Mouse (Mus musculus): ENCODE data around the gene Krt15. TPM values are rescaled to one million over a fixed set of nuclear protein-coding genes. Genes with fewer than 3 reads are reported as not detected.

Krt15 gene
- total RNA-seq, 1 experiment from 2014 or later, result not detected

- no peak for ATAC-seq (replicated peaks in 1 of 2; ENCODE audit: insufficient read depth in 1 of 2, low FRiP score in 2 of 2, low TSS enrichment in 1 of 2, low read depth in 1 of 2, poor library complexity in 2 of 2, severe bottlenecking in 2 of 2)
Observed at GRCm38 (mm10) chr11:100139391-100139790, 3.7 kb upstream of the Krt15 start.

DNA sequence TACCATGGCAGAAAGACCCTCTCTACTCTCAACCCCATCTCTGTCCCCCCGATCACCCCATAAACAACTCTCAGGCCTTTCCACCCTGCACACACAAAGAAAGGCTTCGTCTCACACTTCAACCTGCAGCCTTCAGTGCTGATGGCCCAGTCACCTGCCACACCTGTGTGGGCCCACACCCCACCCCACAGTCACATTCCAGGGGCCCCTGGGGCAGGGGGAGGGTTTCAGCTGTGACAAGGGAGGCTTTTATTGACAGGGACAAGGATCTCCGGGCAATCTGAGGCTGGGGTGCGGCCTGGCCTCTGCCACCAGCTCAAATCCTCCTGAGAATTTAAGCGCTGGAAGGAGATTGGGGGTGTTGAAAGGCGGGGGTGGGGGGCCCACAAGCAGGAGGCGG lies 3.1 kb upstream of the Krt15 start:
- no peak for ATAC-seq (replicated peaks in 1 of 2; ENCODE audit: insufficient read depth in 1 of 2, low FRiP score in 2 of 2, low TSS enrichment in 1 of 2, low read depth in 1 of 2, poor library complexity in 2 of 2, severe bottlenecking in 2 of 2)

DNA sequence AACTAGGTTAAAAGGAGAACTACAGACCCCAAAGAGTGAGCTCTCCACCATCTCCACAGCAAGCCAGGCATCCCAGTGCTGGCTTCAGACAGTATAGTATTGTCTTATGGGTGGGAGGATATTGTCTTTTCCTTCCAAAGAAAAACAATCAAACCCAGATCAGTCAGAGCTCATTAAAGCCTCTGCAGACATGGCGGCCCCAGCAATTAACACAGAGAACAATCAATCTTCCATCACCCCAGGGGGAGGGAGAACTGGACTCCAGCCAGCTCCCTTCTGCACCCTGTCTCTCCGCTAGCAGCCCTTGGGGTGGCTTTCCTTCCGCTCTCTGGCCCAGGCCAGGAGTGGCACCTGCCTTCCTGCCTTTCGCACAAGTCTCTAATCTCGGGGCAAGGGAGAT lies 2.0 kb upstream of the Krt15 start:
- no peak for ATAC-seq (replicated peaks in 1 of 2; ENCODE audit: insufficient read depth in 1 of 2, low FRiP score in 2 of 2, low TSS enrichment in 1 of 2, low read depth in 1 of 2, poor library complexity in 2 of 2, severe bottlenecking in 2 of 2)

DNA sequence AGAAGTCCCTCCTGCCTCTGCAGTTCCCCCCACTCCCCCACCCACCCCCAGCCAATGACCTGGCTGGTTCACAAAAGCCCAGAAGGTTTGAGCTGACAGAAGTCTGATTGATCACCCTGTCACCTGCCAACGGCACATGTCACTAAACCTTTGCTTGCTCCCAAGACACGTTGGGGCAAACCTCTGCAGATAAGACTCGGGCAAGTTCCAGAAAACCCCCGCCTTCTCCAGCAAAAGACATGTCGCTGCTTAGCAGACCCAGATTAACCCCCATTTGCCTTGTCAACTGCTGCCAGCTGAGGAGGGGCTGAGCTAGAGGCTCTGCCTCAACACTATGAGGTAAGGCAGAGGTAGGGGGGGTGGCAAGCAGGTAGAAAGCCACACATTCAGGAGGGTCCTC lies 831 bp upstream of the Krt15 start:
- ATAC-seq (replicated peaks in 1 of 2; ENCODE audit: insufficient read depth in 1 of 2, low FRiP score in 2 of 2, low TSS enrichment in 1 of 2, low read depth in 1 of 2, poor library complexity in 2 of 2, severe bottlenecking in 2 of 2), result no peak

DNA sequence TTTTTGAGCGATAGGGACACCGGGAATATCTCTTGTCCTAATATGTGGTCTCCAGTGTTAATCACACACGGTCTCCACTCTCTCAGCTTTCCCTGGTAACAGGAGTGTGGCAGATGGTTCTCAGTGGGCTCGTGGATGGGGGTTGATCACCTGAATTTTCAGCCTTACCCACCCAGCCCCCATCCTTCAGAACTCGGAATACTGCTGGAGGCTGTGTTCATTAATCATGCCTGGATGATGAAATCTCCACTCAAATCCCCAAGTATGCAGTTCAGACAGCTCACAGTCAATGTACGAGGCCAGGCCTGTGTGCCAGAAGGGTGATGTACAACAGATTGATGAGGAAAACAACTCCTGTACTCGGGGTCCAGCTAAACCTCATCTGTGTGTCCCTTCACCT lies 10.8 kb downstream of the Krt15 start:
- no peak for ATAC-seq (replicated peaks in 1 of 2; ENCODE audit: insufficient read depth in 1 of 2, low FRiP score in 2 of 2, low TSS enrichment in 1 of 2, low read depth in 1 of 2, poor library complexity in 2 of 2, severe bottlenecking in 2 of 2)

GRCm38 (mm10) chr11:100121466-100121865 lies 14.3 kb downstream of the Krt15 start, which contains the start of gene Krt13:
Gene Krt13, minus strand, starts transcription at chr11:100121566.
- no peak for ATAC-seq (replicated peaks in 1 of 2; ENCODE audit: insufficient read depth in 1 of 2, low FRiP score in 2 of 2, low TSS enrichment in 1 of 2, low read depth in 1 of 2, poor library complexity in 2 of 2, severe bottlenecking in 2 of 2)

DNA sequence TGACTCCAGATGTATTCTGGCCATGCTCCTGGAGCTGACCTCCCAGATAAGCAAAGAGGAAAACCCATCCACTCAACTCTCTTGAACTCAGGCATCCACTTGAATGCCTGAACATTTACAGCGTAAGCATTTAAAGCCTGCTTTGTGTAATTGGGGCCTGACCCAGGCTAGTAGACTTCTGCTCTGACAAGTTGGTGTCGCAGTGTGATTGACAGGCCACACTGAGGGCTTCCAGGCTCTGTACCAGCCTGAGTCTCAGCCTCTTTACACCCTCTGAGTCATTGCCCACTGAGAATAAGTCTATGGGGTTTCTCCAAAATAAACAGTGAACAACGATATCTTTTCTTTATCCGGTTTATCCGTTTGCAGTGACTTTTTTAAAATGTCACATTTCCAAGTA lies 15.4 kb downstream of the Krt15 start:
- ATAC-seq (replicated peaks in 1 of 2; ENCODE audit: insufficient read depth in 1 of 2, low FRiP score in 2 of 2, low TSS enrichment in 1 of 2, low read depth in 1 of 2, poor library complexity in 2 of 2, severe bottlenecking in 2 of 2), result no peak

DNA sequence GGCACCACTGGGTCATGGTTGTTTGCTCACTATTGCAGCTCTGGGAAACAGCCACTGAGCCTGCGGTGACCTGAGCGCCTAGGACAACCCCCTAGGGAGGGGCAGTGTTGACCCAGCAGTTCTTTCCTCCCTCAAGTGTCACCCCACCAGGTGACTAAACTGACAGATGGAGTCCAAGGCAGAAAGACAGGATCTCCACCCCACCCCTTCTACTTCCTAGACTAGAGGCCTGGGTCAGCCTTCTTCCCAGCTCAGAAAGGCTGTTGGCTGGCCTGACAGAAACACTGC lies 22.0 kb downstream of the Krt15 start:
- ATAC-seq (replicated peaks in 1 of 2; ENCODE audit: insufficient read depth in 1 of 2, low FRiP score in 2 of 2, low TSS enrichment in 1 of 2, low read depth in 1 of 2, poor library complexity in 2 of 2, severe bottlenecking in 2 of 2), result no peak

GRCm38 (mm10) chr11:100112935-100113741 lies 22.6 kb downstream of the Krt15 start:
- no peak for ATAC-seq (replicated peaks in 1 of 2; ENCODE audit: insufficient read depth in 1 of 2, low FRiP score in 2 of 2, low TSS enrichment in 1 of 2, low read depth in 1 of 2, poor library complexity in 2 of 2, severe bottlenecking in 2 of 2)

GRCm38 (mm10) chr11:100105576-100106122 lies 30.1 kb downstream of the Krt15 start, which contains the start of gene Krt36:
Gene Krt36, minus strand, starts transcription at chr11:100105626.
- no peak for ATAC-seq (replicated peaks in 1 of 2; ENCODE audit: insufficient read depth in 1 of 2, low FRiP score in 2 of 2, low TSS enrichment in 1 of 2, low read depth in 1 of 2, poor library complexity in 2 of 2, severe bottlenecking in 2 of 2)

GRCm38 (mm10) chr11:100102693-100103429 lies 32.9 kb downstream of the Krt15 start:
- ATAC-seq (replicated peaks in 1 of 2; ENCODE audit: insufficient read depth in 1 of 2, low FRiP score in 2 of 2, low TSS enrichment in 1 of 2, low read depth in 1 of 2, poor library complexity in 2 of 2, severe bottlenecking in 2 of 2), result no peak

- no peak for ATAC-seq (replicated peaks in 1 of 2; ENCODE audit: insufficient read depth in 1 of 2, low FRiP score in 2 of 2, low TSS enrichment in 1 of 2, low read depth in 1 of 2, poor library complexity in 2 of 2, severe bottlenecking in 2 of 2)
Observed at GRCm38 (mm10) chr11:100100391-100100790, 35.3 kb downstream of the Krt15 start.

- ATAC-seq (replicated peaks in 1 of 2; ENCODE audit: insufficient read depth in 1 of 2, low FRiP score in 2 of 2, low TSS enrichment in 1 of 2, low read depth in 1 of 2, poor library complexity in 2 of 2, severe bottlenecking in 2 of 2), result no peak
Observed at GRCm38 (mm10) chr11:100097819-100098218, 37.9 kb downstream of the Krt15 start.

GRCm38 (mm10) chr11:100096141-100096540 lies 39.6 kb downstream of the Krt15 start, which contains the start of gene Krt35:
Gene Krt35, minus strand, starts transcription at chr11:100096241.
- no peak for ATAC-seq (replicated peaks in 1 of 2; ENCODE audit: insufficient read depth in 1 of 2, low FRiP score in 2 of 2, low TSS enrichment in 1 of 2, low read depth in 1 of 2, poor library complexity in 2 of 2, severe bottlenecking in 2 of 2)

- ATAC-seq (replicated peaks in 1 of 2; ENCODE audit: insufficient read depth in 1 of 2, low FRiP score in 2 of 2, low TSS enrichment in 1 of 2, low read depth in 1 of 2, poor library complexity in 2 of 2, severe bottlenecking in 2 of 2), result no peak
Observed at GRCm38 (mm10) chr11:100088378-100089025, 47.2 kb downstream of the Krt15 start.

- ATAC-seq (replicated peaks in 1 of 2; ENCODE audit: insufficient read depth in 1 of 2, low FRiP score in 2 of 2, low TSS enrichment in 1 of 2, low read depth in 1 of 2, poor library complexity in 2 of 2, severe bottlenecking in 2 of 2), result no peak
Observed at GRCm38 (mm10) chr11:100087861-100088260, 47.9 kb downstream of the Krt15 start, which contains the start of gene Krt32. Gene Krt32, minus strand, starts transcription at chr11:100088226.

All from hematopoietic stem cell, adult 5-6 weeks (primary cell).